Mouse (Mus musculus): ENCODE data around the gene Uqcc2. TPM values are rescaled to one million over a fixed set of nuclear protein-coding genes. Genes with fewer than 3 reads are reported as not detected.

Gene Uqcc2
- polyA plus RNA-seq, 1 experiment from 2014 or later = 349 TPM

GRCm38 (mm10) chr17:27085676-27086075, 48.0 kb downstream of the Uqcc2 start:
- no peak overlapping the region for H3K4me2 ChIP-seq (ENCODE audit: low read depth, low read length)
- H3K4me3 ChIP-seq (ENCODE audit: low read depth, low read length) = no peak overlapping the region
- H3K4me1 ChIP-seq (ENCODE audit: control insufficient read depth, insufficient read depth, low read length) = no peaks in the 10 kb centered on the region
- no peaks in the 10 kb centered on the region for H3K36me3 ChIP-seq (ENCODE audit: control insufficient read depth, insufficient read depth, low read length)
- H3K27ac ChIP-seq (ENCODE audit: low read depth, low read length) = no peak overlapping the region
- no peak for ATAC-seq (ENCODE audit: low read depth)
- no peaks in the 10 kb centered on the region for H3K9me3 ChIP-seq (ENCODE audit: control insufficient read depth, low read length)
- no peak overlapping the region for H3K9ac ChIP-seq (replicated peaks; ENCODE audit: low read depth, low read length)
- H3K27me3 ChIP-seq (ENCODE audit: control insufficient read depth, insufficient read depth, low read length) = no peaks in the 10 kb centered on the region
- 22% methylated on average over 2 of the region's 2 CpGs for WGBS

- Histone ChIP-seq H3K36me3 (ENCODE audit: control insufficient read depth, insufficient read depth, low read length) (no peaks in the 10 kb centered on the region), H3K9ac (replicated peaks; ENCODE audit: low read depth, low read length) (no peak overlapping the region), H3K4me2 (ENCODE audit: low read depth, low read length) (no peak overlapping the region), H3K4me1 (ENCODE audit: control insufficient read depth, insufficient read depth, low read length) (no peaks in the 10 kb centered on the region), H3K27ac (ENCODE audit: low read depth, low read length) (no peak overlapping the region), H3K4me3 (ENCODE audit: low read depth, low read length) (no peak overlapping the region), H3K27me3 (ENCODE audit: control insufficient read depth, insufficient read depth, low read length) (no peaks in the 10 kb centered on the region), H3K9me3 (ENCODE audit: control insufficient read depth, low read length) (no peaks in the 10 kb centered on the region)
- 76% methylated on average over 9 of the region's 9 CpGs for WGBS
- no peak for ATAC-seq (ENCODE audit: low read depth)
Observed at GRCm38 (mm10) chr17:27083601-27084000, 50.1 kb downstream of the Uqcc2 start.

- Histone ChIP-seq H3K27me3 (ENCODE audit: control insufficient read depth, insufficient read depth, low read length) (no peaks in the 10 kb centered on the region), H3K4me2 (ENCODE audit: low read depth, low read length) (no peak overlapping the region), H3K36me3 (ENCODE audit: control insufficient read depth, insufficient read depth, low read length) (no peaks in the 10 kb centered on the region), H3K9me3 (ENCODE audit: control insufficient read depth, low read length) (no peaks in the 10 kb centered on the region), H3K4me3 (ENCODE audit: low read depth, low read length) (no peak overlapping the region), H3K4me1 (ENCODE audit: control insufficient read depth, insufficient read depth, low read length) (no peaks in the 10 kb centered on the region), H3K9ac (replicated peaks; ENCODE audit: low read depth, low read length) (no peak overlapping the region), H3K27ac (ENCODE audit: low read depth, low read length) (no peak overlapping the region)
- no peak for ATAC-seq (ENCODE audit: low read depth)
- 71% methylated on average over 8 of the region's 8 CpGs for WGBS
Observed at GRCm38 (mm10) chr17:27082796-27083195, 50.9 kb downstream of the Uqcc2 start.

GRCm38 (mm10) chr17:27081868-27082267, 51.8 kb downstream of the Uqcc2 start:
- no peak overlapping the region for H3K4me3 ChIP-seq (ENCODE audit: low read depth, low read length)
- no peak overlapping the region for H3K27ac ChIP-seq (ENCODE audit: low read depth, low read length)
- H3K27me3 ChIP-seq (ENCODE audit: control insufficient read depth, insufficient read depth, low read length) = no peaks in the 10 kb centered on the region

GRCm38 (mm10) chr17:27078499-27078898, 55.2 kb downstream of the Uqcc2 start:
- no peak overlapping the region for H3K9ac ChIP-seq (replicated peaks; ENCODE audit: low read depth, low read length)
- H3K9me3 ChIP-seq (ENCODE audit: control insufficient read depth, low read length) = no peaks in the 10 kb centered on the region
- no peak overlapping the region for H3K27ac ChIP-seq (ENCODE audit: low read depth, low read length)
- no peaks in the 10 kb centered on the region for H3K4me1 ChIP-seq (ENCODE audit: control insufficient read depth, insufficient read depth, low read length)
- no peak overlapping the region for H3K4me2 ChIP-seq (ENCODE audit: low read depth, low read length)
- no peak for ATAC-seq (ENCODE audit: low read depth)
- no peak overlapping the region for H3K4me3 ChIP-seq (ENCODE audit: low read depth, low read length)
- 90% methylated on average over 6 of the region's 6 CpGs for WGBS
- no peaks in the 10 kb centered on the region for H3K27me3 ChIP-seq (ENCODE audit: control insufficient read depth, insufficient read depth, low read length)
- H3K36me3 ChIP-seq (ENCODE audit: control insufficient read depth, insufficient read depth, low read length) = no peaks in the 10 kb centered on the region

More at GRCm38 (mm10) chr17:27081868-27082267, 51.8 kb downstream of the Uqcc2 start:
- Histone ChIP-seq H3K9ac (replicated peaks; ENCODE audit: low read depth, low read length) (no peak overlapping the region), H3K4me2 (ENCODE audit: low read depth, low read length) (no peak overlapping the region), H3K4me1 (ENCODE audit: control insufficient read depth, insufficient read depth, low read length) (no peaks in the 10 kb centered on the region), H3K36me3 (ENCODE audit: control insufficient read depth, insufficient read depth, low read length) (no peaks in the 10 kb centered on the region), H3K9me3 (ENCODE audit: control insufficient read depth, low read length) (no peaks in the 10 kb centered on the region)
- no peak for ATAC-seq (ENCODE audit: low read depth)
- WGBS = 86% methylated on average over 5 of the region's 5 CpGs

DNA sequence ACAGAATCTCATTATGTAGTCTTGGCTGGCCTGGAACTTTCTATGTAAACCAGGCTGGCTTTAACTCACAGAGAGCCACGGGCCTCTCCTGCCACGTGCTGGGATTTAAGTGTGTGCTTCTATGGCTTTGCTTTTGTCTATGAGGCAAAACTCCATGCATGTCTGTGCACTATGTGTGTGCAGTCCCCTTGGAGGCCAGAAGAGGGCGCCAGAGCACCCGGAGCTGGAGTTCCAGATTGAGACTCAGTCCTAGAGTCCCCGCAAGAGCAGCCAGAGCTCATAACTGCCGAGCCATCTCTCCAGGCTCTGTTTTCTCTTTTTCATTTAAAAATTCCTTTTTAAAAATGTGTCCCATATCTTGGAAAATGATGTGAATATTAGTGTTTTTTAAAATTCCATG, 55.8 kb downstream of the Uqcc2 start:
- Histone ChIP-seq H3K27ac (ENCODE audit: low read depth, low read length) (no peak overlapping the region), H3K4me1 (ENCODE audit: control insufficient read depth, insufficient read depth, low read length) (no peaks in the 10 kb centered on the region), H3K4me2 (ENCODE audit: low read depth, low read length) (no peak overlapping the region), H3K9me3 (ENCODE audit: control insufficient read depth, low read length) (no peaks in the 10 kb centered on the region), H3K27me3 (ENCODE audit: control insufficient read depth, insufficient read depth, low read length) (no peaks in the 10 kb centered on the region), H3K4me3 (ENCODE audit: low read depth, low read length) (no peak overlapping the region), H3K36me3 (ENCODE audit: control insufficient read depth, insufficient read depth, low read length) (no peaks in the 10 kb centered on the region), H3K9ac (replicated peaks; ENCODE audit: low read depth, low read length) (no peak overlapping the region)
- ATAC-seq (ENCODE audit: low read depth) = no peak
- 81% methylated on average over 6 of the region's 6 CpGs for WGBS

DNA sequence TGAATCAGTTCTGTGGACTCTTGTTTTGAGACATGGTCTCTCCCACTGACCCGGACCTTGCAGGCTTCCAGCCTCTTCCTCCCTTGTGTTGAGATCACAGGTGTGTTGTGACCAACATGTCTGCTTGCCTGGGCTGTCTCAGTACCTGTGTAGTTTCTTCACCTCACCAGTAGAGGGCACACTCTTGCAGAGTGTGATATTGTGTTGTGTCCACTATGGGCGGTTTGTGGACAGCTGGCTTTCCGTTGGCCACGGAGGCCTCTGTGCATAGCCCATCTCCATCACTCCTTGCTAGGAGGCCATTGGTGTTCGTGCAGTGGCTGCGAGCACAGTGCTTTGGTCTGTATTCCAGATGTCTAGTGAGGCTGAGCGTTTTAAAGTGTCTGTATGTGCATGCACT, 56.6 kb downstream of the Uqcc2 start:
- Histone ChIP-seq H3K27me3 (ENCODE audit: control insufficient read depth, insufficient read depth, low read length) (no peaks in the 10 kb centered on the region), H3K27ac (ENCODE audit: low read depth, low read length) (no peak overlapping the region), H3K9ac (replicated peaks; ENCODE audit: low read depth, low read length) (no peak overlapping the region), H3K36me3 (ENCODE audit: control insufficient read depth, insufficient read depth, low read length) (no peaks in the 10 kb centered on the region), H3K4me3 (ENCODE audit: low read depth, low read length) (no peak overlapping the region), H3K9me3 (ENCODE audit: control insufficient read depth, low read length) (no peaks in the 10 kb centered on the region), H3K4me1 (ENCODE audit: control insufficient read depth, insufficient read depth, low read length) (no peaks in the 10 kb centered on the region), H3K4me2 (ENCODE audit: low read depth, low read length) (no peak overlapping the region)
- no peak for ATAC-seq (ENCODE audit: low read depth)
- WGBS = 94% methylated on average over 7 of the region's 7 CpGs

- Histone ChIP-seq H3K36me3 (ENCODE audit: control insufficient read depth, insufficient read depth, low read length) (no peaks in the 10 kb centered on the region), H3K27ac (ENCODE audit: low read depth, low read length) (no peak overlapping the region)
- WGBS = 79% methylated on average over 17 of the region's 17 CpGs
Observed at GRCm38 (mm10) chr17:27074849-27075745, 58.6 kb downstream of the Uqcc2 start.

DNA sequence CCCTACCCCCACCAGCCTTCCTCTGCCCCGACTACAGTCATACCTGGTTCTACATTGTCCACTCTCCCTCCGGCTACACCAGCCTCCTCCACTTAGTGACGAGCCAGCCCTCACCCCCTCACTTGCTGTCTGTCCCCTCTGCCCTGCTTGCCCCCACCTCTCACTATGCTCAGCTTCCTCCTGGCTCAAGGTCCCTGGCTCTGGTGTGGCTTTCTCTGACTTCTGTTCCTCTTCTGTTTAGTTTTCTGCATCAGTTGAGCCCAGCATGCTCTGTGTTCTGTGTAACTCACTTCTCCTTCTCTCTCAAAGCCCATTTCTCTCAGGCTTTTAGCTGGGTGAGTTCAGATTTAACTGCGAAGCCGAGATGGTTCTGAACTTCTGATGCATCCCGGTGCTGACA, 59.5 kb downstream of the Uqcc2 start:
- ATAC-seq (ENCODE audit: low read depth) = no peak
- no peak overlapping the region for H3K9ac ChIP-seq (replicated peaks; ENCODE audit: low read depth, low read length)
- no peak overlapping the region for H3K27ac ChIP-seq (ENCODE audit: low read depth, low read length)
- no peak overlapping the region for H3K4me3 ChIP-seq (ENCODE audit: low read depth, low read length)
- 75% methylated on average over 6 of the region's 6 CpGs for WGBS
- H3K4me1 ChIP-seq (ENCODE audit: control insufficient read depth, insufficient read depth, low read length) = peaks cover 3% of the 10 kb centered on the region; the same call in 1 of the 2 replicates
- H3K4me2 ChIP-seq (ENCODE audit: low read depth, low read length) = no peak overlapping the region
- no peaks in the 10 kb centered on the region for H3K27me3 ChIP-seq (ENCODE audit: control insufficient read depth, insufficient read depth, low read length)
- no peaks in the 10 kb centered on the region for H3K9me3 ChIP-seq (ENCODE audit: control insufficient read depth, low read length)
- no peaks in the 10 kb centered on the region for H3K36me3 ChIP-seq (ENCODE audit: control insufficient read depth, insufficient read depth, low read length)

More at GRCm38 (mm10) chr17:27074849-27075745, 58.6 kb downstream of the Uqcc2 start:
- Histone ChIP-seq H3K9me3 (ENCODE audit: control insufficient read depth, low read length) (no peaks in the 10 kb centered on the region), H3K27me3 (ENCODE audit: control insufficient read depth, insufficient read depth, low read length) (no peaks in the 10 kb centered on the region), H3K4me1 (ENCODE audit: control insufficient read depth, insufficient read depth, low read length) (peaks cover under 1% of the 10 kb centered on the region; the same call in 1 of the 2 replicates), H3K9ac (replicated peaks; ENCODE audit: low read depth, low read length) (no peak overlapping the region), H3K4me2 (ENCODE audit: low read depth, low read length) (no peak overlapping the region), H3K4me3 (ENCODE audit: low read depth, low read length) (no peak overlapping the region)
- ATAC-seq (ENCODE audit: low read depth) = no peak

Measured in neural tube, embryonic 14.5 days (tissue).